Mouse (Mus musculus): ENCODE measurements at regions not wholly inside any gene's neighbourhood (a gene's known extent, or its start where the extent isn't known, plus 50 kb on each side); places are given as distances from the start of the nearest gene placed in this dataset.
A peak's percentile ranks its signal among the peaks of the same experiment; 100 is the strongest.

DNA sequence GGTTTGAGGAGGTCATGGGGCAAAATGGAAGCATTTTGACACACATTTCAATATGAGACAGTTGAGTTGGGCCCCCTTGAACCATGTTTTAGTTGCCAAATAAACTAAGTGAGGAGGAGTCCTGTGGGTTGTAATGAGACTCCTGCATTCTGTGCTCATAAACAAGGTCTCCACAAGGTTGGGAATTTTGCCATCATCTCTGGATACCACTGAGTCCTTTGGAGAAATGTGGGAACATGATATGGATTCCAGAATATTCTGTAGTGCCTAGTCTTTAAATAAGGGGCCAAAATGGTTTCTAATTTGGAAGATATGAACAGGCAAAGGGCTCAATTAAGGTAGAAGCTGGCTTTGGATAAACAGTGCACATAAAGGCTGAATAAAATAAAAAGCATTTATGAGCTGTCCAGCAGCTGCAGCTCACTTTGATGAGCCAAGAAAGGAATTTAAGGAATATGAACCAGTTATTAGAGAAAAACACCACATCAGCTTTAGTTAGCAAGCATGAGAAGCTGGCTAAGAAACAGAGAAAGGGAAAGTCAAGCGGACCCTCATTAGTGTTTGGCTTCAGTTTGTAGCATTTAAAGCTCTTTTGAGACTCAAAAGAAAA lies 161.3 kb upstream of the Sstr4 start:
- ATAC-seq (ENCODE audit: insufficient number of reproducible peaks, insufficient read depth, low FRiP score, low TSS enrichment, low read depth) = no peak

GRCm38 (mm10) chr2:148237121-148237520 lies 158.0 kb upstream of the Sstr4 start:
- no peaks in the 10 kb centered on the region for H3K4me1 ChIP-seq
- H3K9ac ChIP-seq = no peak overlapping the region
- no peak overlapping the region for H3K27ac ChIP-seq
- H3K36me3 ChIP-seq = no peaks in the 10 kb centered on the region
- ATAC-seq (ENCODE audit: insufficient number of reproducible peaks, insufficient read depth, low FRiP score, low TSS enrichment, low read depth) = no peak
- WGBS = 81% methylated on average over 4 of the region's 4 CpGs
- H3K27me3 ChIP-seq = no peaks in the 10 kb centered on the region
- H3K4me3 ChIP-seq = no peak overlapping the region
- no peak overlapping the region for H3K4me2 ChIP-seq
- H3K9me3 ChIP-seq = no peaks in the 10 kb centered on the region

More for the DNA sequence above, 161.3 kb upstream of the Sstr4 start:
- Histone ChIP-seq H3K4me1 (no peaks in the 10 kb centered on the region), H3K4me2 (no peak overlapping the region), H3K9ac (no peak overlapping the region), H3K4me3 (no peak overlapping the region), H3K27ac (no peak overlapping the region), H3K9me3 (no peaks in the 10 kb centered on the region), H3K36me3 (no peaks in the 10 kb centered on the region), H3K27me3 (no peaks in the 10 kb centered on the region)
- 76% methylated on average over 1 of the region's 1 CpGs for WGBS

DNA sequence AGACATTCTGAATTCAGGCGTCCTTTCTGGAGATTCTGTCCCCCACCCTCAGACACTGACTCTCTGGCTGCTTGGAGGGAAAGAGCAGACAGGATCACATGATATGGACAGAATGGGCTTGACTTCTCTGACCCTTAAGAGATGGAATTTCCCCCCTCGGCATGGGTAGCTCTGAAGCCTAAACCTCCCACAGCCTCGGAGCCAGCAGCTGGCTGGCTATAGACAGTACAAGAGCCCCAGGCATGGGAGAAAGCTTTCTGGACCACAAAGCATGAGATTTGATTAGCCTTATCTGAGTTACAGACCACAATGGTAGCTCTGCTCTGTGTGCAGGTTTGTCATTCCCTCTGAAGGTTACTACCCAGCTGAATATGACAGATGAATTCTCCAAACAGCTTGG lies 156.1 kb upstream of the Sstr4 start:
- no peaks in the 10 kb centered on the region for H3K4me1 ChIP-seq
- 14% methylated on average over 3 of the region's 3 CpGs for WGBS
- no peak for ATAC-seq (ENCODE audit: insufficient number of reproducible peaks, insufficient read depth, low FRiP score, low TSS enrichment, low read depth)

GRCm38 (mm10) chr2:148242242-148242641 lies 152.9 kb upstream of the Sstr4 start:
- ATAC-seq (ENCODE audit: insufficient number of reproducible peaks, insufficient read depth, low FRiP score, low TSS enrichment, low read depth) = no peak
- Histone ChIP-seq H3K27me3 (no peaks in the 10 kb centered on the region), H3K27ac (no peak overlapping the region), H3K9ac (no peak overlapping the region), H3K4me3 (no peak overlapping the region), H3K36me3 (no peaks in the 10 kb centered on the region), H3K9me3 (no peaks in the 10 kb centered on the region), H3K4me2 (no peak overlapping the region), H3K4me1 (no peaks in the 10 kb centered on the region)
- 70% methylated on average over 4 of the region's 4 CpGs for WGBS

More for the DNA sequence above, 156.1 kb upstream of the Sstr4 start:
- H3K27me3 ChIP-seq = no peaks in the 10 kb centered on the region
- H3K36me3 ChIP-seq = no peaks in the 10 kb centered on the region
- no peaks in the 10 kb centered on the region for H3K9me3 ChIP-seq
- H3K9ac ChIP-seq = no peak overlapping the region
- no peak overlapping the region for H3K4me2 ChIP-seq
- no peak overlapping the region for H3K4me3 ChIP-seq
- no peak overlapping the region for H3K27ac ChIP-seq

DNA sequence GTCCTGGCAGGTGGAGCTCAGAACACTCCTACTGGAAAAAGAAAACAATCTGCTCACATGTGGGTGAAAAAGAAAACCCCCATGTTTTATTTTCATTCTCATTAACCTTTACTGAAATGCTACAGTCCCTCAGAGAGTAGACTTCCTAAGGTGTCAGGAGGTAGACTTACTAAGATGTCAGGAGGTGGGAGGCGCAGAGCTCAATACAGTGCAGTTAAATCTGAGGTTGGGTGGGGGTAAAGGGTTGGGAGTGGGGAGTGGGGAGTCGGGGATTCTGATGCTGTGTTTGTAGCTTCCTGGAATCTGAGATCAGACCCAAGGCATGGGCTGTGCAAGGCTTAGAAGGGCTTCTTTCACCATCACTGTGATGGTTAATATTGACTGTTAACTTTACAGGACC lies 149.6 kb upstream of the Sstr4 start:
- H3K27me3 ChIP-seq = no peaks in the 10 kb centered on the region
- H3K9ac ChIP-seq = no peak overlapping the region
- 78% methylated on average over 2 of the region's 2 CpGs for WGBS
- no peak overlapping the region for H3K4me3 ChIP-seq
- no peak for ATAC-seq (ENCODE audit: insufficient number of reproducible peaks, insufficient read depth, low FRiP score, low TSS enrichment, low read depth)
- no peaks in the 10 kb centered on the region for H3K9me3 ChIP-seq
- no peak overlapping the region for H3K27ac ChIP-seq
- no peaks in the 10 kb centered on the region for H3K4me1 ChIP-seq
- no peak overlapping the region for H3K4me2 ChIP-seq
- H3K36me3 ChIP-seq = no peaks in the 10 kb centered on the region

DNA sequence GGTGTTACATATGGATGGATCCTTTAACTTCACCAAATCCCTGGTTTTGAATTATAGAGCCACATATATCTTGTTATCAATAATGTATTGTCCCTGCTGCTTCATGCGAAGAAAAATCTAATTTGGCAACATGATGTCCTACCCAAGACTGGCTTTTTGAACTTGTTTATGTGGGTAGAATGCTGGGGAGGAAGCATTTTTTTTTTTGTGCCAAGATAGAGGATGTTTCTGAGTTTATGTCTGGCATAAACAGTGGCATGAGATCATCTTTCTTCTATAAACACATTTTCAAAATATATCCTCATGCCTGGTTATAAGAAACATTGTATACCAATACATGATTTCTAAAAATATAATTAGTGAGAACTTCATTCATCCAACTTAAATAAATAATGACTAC lies 144.2 kb upstream of the Sstr4 start:
- H3K4me2 ChIP-seq = no peak overlapping the region
- no peaks in the 10 kb centered on the region for H3K36me3 ChIP-seq
- no peaks in the 10 kb centered on the region for H3K4me1 ChIP-seq
- WGBS = 91% methylated on average over 1 of the region's 1 CpGs
- H3K9ac ChIP-seq = no peak overlapping the region
- ATAC-seq (ENCODE audit: insufficient number of reproducible peaks, insufficient read depth, low FRiP score, low TSS enrichment, low read depth) = no peak
- no peaks in the 10 kb centered on the region for H3K27me3 ChIP-seq
- no peak overlapping the region for H3K4me3 ChIP-seq
- H3K9me3 ChIP-seq = no peaks in the 10 kb centered on the region
- no peak overlapping the region for H3K27ac ChIP-seq

- no peak overlapping the region for H3K27ac ChIP-seq
- no peak overlapping the region for H3K4me3 ChIP-seq
- H3K9ac ChIP-seq = no peak overlapping the region
- no peak for ATAC-seq (ENCODE audit: insufficient number of reproducible peaks, insufficient read depth, low FRiP score, low TSS enrichment, low read depth)
- H3K27me3 ChIP-seq = no peaks in the 10 kb centered on the region
- H3K4me2 ChIP-seq = no peak overlapping the region
- no peaks in the 10 kb centered on the region for H3K36me3 ChIP-seq
- H3K4me1 ChIP-seq = no peaks in the 10 kb centered on the region
- no peaks in the 10 kb centered on the region for H3K9me3 ChIP-seq
These were observed 139.5 kb upstream of the Sstr4 start for GRCm38 (mm10) chr2:148255662-148256061.

DNA sequence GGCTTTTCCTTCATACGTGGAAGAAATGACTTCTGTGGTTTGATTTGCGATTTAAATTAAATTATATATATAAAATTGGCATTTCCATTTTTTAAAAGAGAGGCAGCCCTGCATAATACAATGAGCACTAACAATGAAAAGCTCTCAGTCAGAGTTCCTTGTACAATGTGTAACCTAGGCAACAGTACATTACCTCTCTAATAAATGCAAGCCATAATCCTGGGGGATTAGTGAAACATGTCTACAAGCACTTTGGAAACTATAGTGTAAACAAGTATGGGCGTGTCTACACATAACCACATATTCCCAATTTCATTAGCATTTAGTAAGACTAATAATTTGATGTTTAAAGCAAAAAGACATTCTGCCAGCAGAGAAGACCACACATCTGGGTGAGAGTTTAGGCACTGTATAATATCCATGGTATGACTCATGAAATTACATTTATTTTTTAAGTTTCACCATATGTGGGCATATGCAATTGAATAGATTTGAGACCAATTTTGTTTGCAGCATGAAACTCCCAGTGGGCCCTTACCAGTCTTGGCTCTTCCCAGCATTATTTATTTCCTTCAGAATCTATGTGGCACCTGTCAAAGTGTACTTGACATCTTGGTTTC lies 130.9 kb upstream of the Sstr4 start:
- Histone ChIP-seq H3K9me3 (no peaks in the 10 kb centered on the region), H3K4me2 (no peak overlapping the region), H3K9ac (no peak overlapping the region), H3K27ac (no peak overlapping the region), H3K4me3 (no peak overlapping the region), H3K27me3 (no peaks in the 10 kb centered on the region), H3K4me1 (no peaks in the 10 kb centered on the region), H3K36me3 (no peaks in the 10 kb centered on the region)
- peak; percentile 70; the same call in 1 of the 2 replicates for ATAC-seq (ENCODE audit: insufficient number of reproducible peaks, insufficient read depth, low FRiP score, low TSS enrichment, low read depth)
- 59% methylated on average over 3 of the region's 3 CpGs for WGBS

GRCm38 (mm10) chr2:148279200-148279599 lies 115.9 kb upstream of the Sstr4 start:
- Histone ChIP-seq H3K27me3 (no peaks in the 10 kb centered on the region), H3K9ac (no peak overlapping the region), H3K9me3 (no peaks in the 10 kb centered on the region), H3K27ac (no peak overlapping the region), H3K4me2 (no peak overlapping the region), H3K36me3 (no peaks in the 10 kb centered on the region), H3K4me1 (0 out of 2 replicates have a peak, but pooled peaks cover 3% of the 10 kb centered on the region), H3K4me3 (no peak overlapping the region)
- 89% methylated on average over 3 of the region's 3 CpGs for WGBS
- no peak for ATAC-seq (ENCODE audit: insufficient number of reproducible peaks, insufficient read depth, low FRiP score, low TSS enrichment, low read depth)

- Histone ChIP-seq H3K4me2 (no peak overlapping the region), H3K4me1 (no peaks in the 10 kb centered on the region), H3K4me3 (no peak overlapping the region), H3K9me3 (no peaks in the 10 kb centered on the region), H3K27me3 (no peaks in the 10 kb centered on the region), H3K36me3 (no peaks in the 10 kb centered on the region), H3K9ac (no peak overlapping the region), H3K27ac (no peak overlapping the region)
- WGBS = 52% methylated on average over 3 of the region's 3 CpGs
- no peak for ATAC-seq (ENCODE audit: insufficient number of reproducible peaks, insufficient read depth, low FRiP score, low TSS enrichment, low read depth)
These were observed 104.8 kb upstream of the Sstr4 start for GRCm38 (mm10) chr2:148290326-148290725.

DNA sequence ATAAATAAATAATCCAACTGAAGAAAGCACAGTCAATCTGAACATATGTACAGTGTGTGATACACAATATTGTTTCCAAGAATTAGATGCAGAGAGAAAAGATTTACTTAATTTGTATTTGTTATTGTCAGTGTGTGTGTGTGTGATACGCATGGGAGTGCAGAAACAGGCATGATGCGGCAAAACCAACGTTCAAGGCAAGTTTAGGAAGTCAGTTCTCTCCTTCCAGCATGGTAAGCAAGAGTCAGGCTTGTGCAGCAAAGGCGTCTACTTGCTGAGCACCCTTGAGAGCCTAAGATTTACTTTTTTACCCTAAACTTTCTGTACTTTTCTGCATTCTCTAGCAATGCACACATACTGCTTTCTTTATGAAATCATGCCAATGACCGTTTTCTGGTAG lies 102.7 kb upstream of the Sstr4 start:
- H3K36me3 ChIP-seq = no peaks in the 10 kb centered on the region
- H3K9me3 ChIP-seq = no peaks in the 10 kb centered on the region
- no peak for ATAC-seq (ENCODE audit: insufficient number of reproducible peaks, insufficient read depth, low FRiP score, low TSS enrichment, low read depth)
- no peak overlapping the region for H3K4me3 ChIP-seq
- no peak overlapping the region for H3K27ac ChIP-seq
- H3K4me2 ChIP-seq = no peak overlapping the region
- H3K9ac ChIP-seq = no peak overlapping the region
- no peaks in the 10 kb centered on the region for H3K4me1 ChIP-seq
- 84% methylated on average over 5 of the region's 5 CpGs for WGBS
- H3K27me3 ChIP-seq = no peaks in the 10 kb centered on the region

GRCm38 (mm10) chr2:148292895-148293294 lies 102.2 kb upstream of the Sstr4 start:
- no peaks in the 10 kb centered on the region for H3K36me3 ChIP-seq
- no peaks in the 10 kb centered on the region for H3K4me1 ChIP-seq
- H3K27ac ChIP-seq = no peak overlapping the region
- no peak overlapping the region for H3K4me3 ChIP-seq
- no peak for ATAC-seq (ENCODE audit: insufficient number of reproducible peaks, insufficient read depth, low FRiP score, low TSS enrichment, low read depth)
- no peaks in the 10 kb centered on the region for H3K9me3 ChIP-seq
- no peaks in the 10 kb centered on the region for H3K27me3 ChIP-seq
- WGBS = 56% methylated on average over 2 of the region's 2 CpGs
- H3K4me2 ChIP-seq = no peak overlapping the region
- H3K9ac ChIP-seq = no peak overlapping the region
